Mouse (Mus musculus) cortical plate, adult 2 months (tissue): Measurements from ENCODE around the gene Lamb3.

Experiments
- CTCF ChIP-seq: fragments of 200-500 bp; IDR thresholded peaks from 2 replicates; pipeline ENCODE4 v1.5.1; 2011; ENCODE audit warnings: mild to moderate bottlenecking, control low read depth, low read length; ENCODE audit not compliant: insufficient read depth; ENCODE audit errors: extremely low read depth
- POLR2A ChIP-seq: fragments of 200-500 bp; IDR thresholded peaks from 2 replicates; pipeline ENCODE4 v1.6.1; 2011; ENCODE audit warnings: mild to moderate bottlenecking, low read length, control low read depth; ENCODE audit not compliant: insufficient read depth; ENCODE audit errors: extremely low read depth

GRCm38 (mm10) chr1:193301216-193302092 is 94.0 kb downstream of the Lamb3 start:
- TF ChIP-seq CTCF = no peak
- no peak for TF ChIP-seq POLR2A
